Mouse (Mus musculus) testis, adult 2 months (tissue): ENCODE data around the gene C1qb.

Source experiments
- CTCF ChIP-seq: fragments of 200-500 bp; IDR thresholded peaks from 2 replicates; pipeline ENCODE4 v1.5.1; 2012; ENCODE audit warnings: low read depth, mild to moderate bottlenecking, inconsistent platforms, low read length, moderate library complexity; ENCODE audit not compliant: control insufficient read depth, insufficient read depth, insufficient replicate concordance
- POLR2A ChIP-seq: fragments of 200-500 bp; IDR thresholded peaks from 2 replicates; pipeline ENCODE4 v1.6.1; 2012; ENCODE audit warnings: low read depth, mild to moderate bottlenecking, inconsistent platforms, low read length, moderate library complexity; ENCODE audit not compliant: control insufficient read depth

DNA sequence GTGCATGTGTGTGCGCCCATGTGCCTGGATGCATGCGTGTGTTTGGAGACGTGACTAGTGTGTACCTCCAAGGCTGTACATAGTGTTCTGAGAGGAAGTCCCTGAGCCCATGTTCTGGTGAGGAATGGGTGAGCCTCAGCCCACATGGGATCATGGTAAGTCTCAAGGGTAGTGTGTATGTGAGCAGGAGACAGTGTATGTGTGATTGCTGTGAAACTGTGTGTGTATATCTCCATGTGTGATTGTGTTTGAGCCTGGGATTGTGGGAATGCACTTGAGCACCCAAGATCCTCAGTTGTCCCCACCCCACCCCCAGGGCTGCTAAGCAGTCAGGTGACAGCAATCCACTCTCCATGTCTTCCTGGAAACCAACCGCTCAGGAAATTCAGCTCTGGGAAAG is 8.8 kb upstream of the C1qb start:
- TF ChIP-seq POLR2A (no peak), CTCF (no peak)
